Mouse (Mus musculus) liver, adult 2 months (tissue): ENCODE data around the gene Trim24. TPM values are rescaled to one million over a fixed set of nuclear protein-coding genes. Genes with fewer than 3 reads are reported as not detected.
A peak's percentile ranks its signal among the peaks of the same experiment; 100 is the strongest.

Experiments
- DNase-seq: peaks from one replicate; pipeline ENCODE4 v3.0.0-alpha.2; 2011; ENCODE audit warnings: low read depth, low spot score; ENCODE audit errors: extremely low read depth
- H3K27ac ChIP-seq: fragments of 200-500 bp; replicated peaks from 2 replicates; pipeline ENCODE4 v1.5.1; 2012; ENCODE audit warnings: low read depth, mild to moderate bottlenecking, control low read depth, inconsistent platforms, low read length; ENCODE audit not compliant: insufficient read depth
- H3K27me3 ChIP-seq: fragments of 200-500 bp; 2 replicates; pipeline ENCODE4 v1.6.1; 2012; ENCODE audit warnings: mild to moderate bottlenecking, moderate library complexity, low read length, inconsistent platforms; ENCODE audit not compliant: control insufficient read depth, insufficient read depth
- H3K36me3 ChIP-seq: fragments of 200-500 bp; 2 replicates; pipeline ENCODE4 v1.6.1; 2012; ENCODE audit warnings: low read length, inconsistent platforms; ENCODE audit not compliant: control insufficient read depth, insufficient read depth
- H3K4me1 ChIP-seq: fragments of 200-500 bp; 2 replicates; pipeline ENCODE4 v1.6.1; 2011; ENCODE audit warnings: low read length; ENCODE audit not compliant: control insufficient read depth, insufficient read depth
- H3K4me3 ChIP-seq: fragments of 200-500 bp; 2 replicates; pipeline ENCODE4 v1.5.1; 2011; ENCODE audit warnings: low read depth, mild to moderate bottlenecking, control low read depth, low read length, moderate library complexity; ENCODE audit not compliant: insufficient read depth
- H3K79me2 ChIP-seq: fragments of 200-500 bp; 2 replicates; pipeline ENCODE4 v1.6.1; 2012; ENCODE audit warnings: inconsistent platforms, mild to moderate bottlenecking, low read length, moderate library complexity; ENCODE audit not compliant: control insufficient read depth, insufficient read depth
- H3K9ac ChIP-seq: fragments of 200-500 bp; 2 replicates; pipeline ENCODE4 v1.6.1; 2012; ENCODE audit warnings: low read depth, mild to moderate bottlenecking, control low read depth, inconsistent platforms, low read length
- CTCF ChIP-seq: fragments of 200-500 bp; IDR thresholded peaks from 2 replicates; pipeline ENCODE4 v1.5.1; 2011; ENCODE audit warnings: low read depth, low read length, control low read depth
- POLR2A ChIP-seq: fragments of 200-500 bp; IDR thresholded peaks from 2 replicates; pipeline ENCODE4 v1.6.1; 2011; ENCODE audit warnings: low read length, control low read depth; ENCODE audit not compliant: insufficient read depth; ENCODE audit errors: extremely low read depth
- WGBS: fragments of 180-500 bp; shearing (Covaris S2); methylation state at CpG from one replicate; pipeline ENCODE4 v1.1.7; 2018; 5-methylcytosine and 5-hydroxymethylcytosine counted together
- polyA plus RNA-seq: library from polyadenylated mRNA; depleted of rRNA; stranded (reverse); fragments of >200 nt; gene quantifications from 2 replicates; pipeline ENCODE4 v1.2.3, GENCODE M21; 2012
- total RNA-seq: library from RNA; depleted of rRNA; stranded (reverse); fragments of >200 nt; gene quantifications from 2 replicates; pipeline ENCODE4 v1.2.3, GENCODE M21; 2014

The Trim24 gene
- total and polyA plus RNA-seq, 2 experiments = 15.2 to 38.3 TPM

DNA sequence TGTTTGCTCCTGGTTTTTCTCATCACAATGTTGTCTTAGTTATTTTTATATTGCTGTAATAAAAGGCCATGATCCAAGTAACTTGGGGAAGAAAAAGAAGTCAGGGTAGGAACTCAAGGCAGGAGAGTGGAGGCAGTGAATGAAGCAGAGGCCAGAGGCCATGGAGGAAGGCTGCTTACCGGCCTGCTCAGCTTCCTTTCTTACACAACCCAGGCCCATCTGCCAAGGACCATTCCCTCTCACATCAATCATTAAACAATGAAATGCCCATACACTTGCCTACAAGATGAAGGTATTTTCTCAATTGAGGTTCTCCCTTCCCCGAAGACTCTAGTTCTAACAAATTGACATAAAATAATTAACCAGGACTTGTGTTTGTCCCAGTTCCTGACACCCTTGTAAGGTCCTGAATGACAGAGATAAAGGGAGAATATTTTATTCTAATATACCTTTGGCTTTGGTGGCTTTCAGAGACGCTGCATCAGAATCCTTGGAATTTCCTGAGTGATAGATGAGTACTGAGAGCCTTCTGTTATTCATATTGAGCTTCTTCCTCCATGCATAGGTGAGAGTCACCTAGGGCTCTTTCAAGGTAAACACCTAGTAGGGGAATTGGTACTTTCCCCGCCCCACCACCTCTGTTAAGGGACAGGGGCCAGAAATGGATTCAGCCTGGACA lies 13.3 kb upstream of the Trim24 start:
- Histone ChIP-seq H3K9ac (no peak overlapping the region), H3K4me3 (no peak overlapping the region), H3K27ac (no peak overlapping the region), H3K27me3 (no peaks in the 10 kb centered on the region), H3K36me3 (no peaks in the 10 kb centered on the region), H3K79me2 (no peaks in the 10 kb centered on the region), H3K4me1 (peaks cover 3% of the 10 kb centered on the region)
- TF ChIP-seq POLR2A (no peak), CTCF (no peak)
- WGBS = 70% methylated on average over 4 of the region's 4 CpGs
- no peak for DNase-seq

DNA sequence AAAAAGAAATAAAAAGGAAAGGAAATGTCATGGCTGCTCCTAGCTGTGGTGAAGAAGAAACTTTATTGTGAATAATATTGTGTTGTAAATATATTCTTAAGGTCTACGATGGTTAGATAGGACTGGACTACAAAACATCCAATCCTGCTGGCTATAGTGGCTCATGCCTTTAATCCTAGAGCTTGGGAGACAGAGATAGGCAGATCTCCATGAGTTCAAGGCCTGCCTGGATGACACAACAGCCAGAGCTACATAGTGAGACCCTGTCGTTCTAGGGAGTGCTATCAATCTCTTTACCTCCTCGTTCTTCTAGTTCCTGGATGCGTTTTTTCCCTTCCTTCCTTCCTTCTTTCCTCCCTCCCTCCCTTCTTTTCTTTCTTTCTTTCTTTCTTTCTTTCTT lies 12.5 kb upstream of the Trim24 start:
- no peaks in the 10 kb centered on the region for H3K79me2 ChIP-seq
- H3K27ac ChIP-seq = no peak overlapping the region
- H3K9ac ChIP-seq = no peak overlapping the region
- WGBS = 89% methylated on average over 4 of the region's 4 CpGs
- H3K36me3 ChIP-seq = no peaks in the 10 kb centered on the region
- no peak for DNase-seq
- no peak overlapping the region for H3K4me3 ChIP-seq
- H3K4me1 ChIP-seq = peaks cover 2% of the 10 kb centered on the region
- TF ChIP-seq CTCF (no peak), POLR2A (no peak)
- H3K27me3 ChIP-seq = no peaks in the 10 kb centered on the region

GRCm38 (mm10) chr6:37862893-37863292 lies 7.7 kb upstream of the Trim24 start:
- no peak overlapping the region for H3K27ac ChIP-seq
- H3K9ac ChIP-seq = no peak overlapping the region
- no peak overlapping the region for H3K4me3 ChIP-seq
- TF ChIP-seq POLR2A = no peak
- no peak for TF ChIP-seq CTCF
- no peaks in the 10 kb centered on the region for H3K4me1 ChIP-seq
- no peaks in the 10 kb centered on the region for H3K79me2 ChIP-seq
- DNase-seq = no peak
- WGBS = 85% methylated on average over 7 of the region's 7 CpGs
- H3K27me3 ChIP-seq = no peaks in the 10 kb centered on the region
- H3K36me3 ChIP-seq = no peaks in the 10 kb centered on the region

DNA sequence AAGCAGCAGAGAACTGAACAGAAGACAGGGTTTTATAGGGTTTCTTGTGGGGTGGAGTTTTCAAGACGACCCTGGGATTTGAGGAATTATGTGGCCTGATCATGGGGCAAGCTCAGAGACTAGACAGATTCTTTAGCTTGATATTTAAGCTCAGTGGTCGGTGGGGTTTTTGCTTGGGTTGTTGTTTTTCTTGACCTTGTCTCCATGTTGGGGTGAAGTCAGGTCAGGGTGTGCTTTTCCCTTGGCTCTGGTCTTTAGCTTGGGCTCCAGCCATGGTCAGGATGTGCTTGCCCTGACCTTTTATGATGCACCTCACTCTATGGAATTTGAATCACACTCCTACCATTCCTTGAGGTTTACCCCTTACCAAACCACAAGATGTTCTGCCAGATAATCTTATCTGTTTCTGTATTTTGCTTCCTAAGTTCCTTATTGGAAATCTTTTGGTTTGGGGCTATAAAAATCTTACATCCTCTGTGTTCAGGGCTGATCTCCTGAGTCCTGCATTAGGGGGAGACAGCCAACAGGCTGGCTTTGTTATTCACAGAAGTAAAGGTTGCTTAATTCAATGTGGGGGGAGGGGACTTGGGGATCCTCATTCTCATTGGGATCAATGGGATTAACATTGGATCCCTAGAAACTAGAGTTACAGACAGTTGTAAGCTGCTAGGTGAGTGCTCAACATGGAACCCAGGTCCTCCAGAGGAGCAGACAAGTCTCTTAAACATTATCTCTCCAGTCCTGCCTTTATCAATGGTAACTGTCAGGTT lies 6.5 kb upstream of the Trim24 start:
- no peak overlapping the region for H3K27ac ChIP-seq
- DNase-seq = no peak
- H3K27me3 ChIP-seq = no peaks in the 10 kb centered on the region
- 94% methylated on average over 2 of the region's 2 CpGs for whole genome bisulfite sequencing
- H3K4me3 ChIP-seq = no peak overlapping the region
- TF ChIP-seq CTCF = no peak
- TF ChIP-seq POLR2A = no peak
- H3K4me1 ChIP-seq = no peaks in the 10 kb centered on the region
- no peaks in the 10 kb centered on the region for H3K36me3 ChIP-seq
- no peak overlapping the region for H3K9ac ChIP-seq
- no peaks in the 10 kb centered on the region for H3K79me2 ChIP-seq

GRCm38 (mm10) chr6:37871137-37871851 lies 683 bp downstream of the Trim24 start:
- no peaks in the 10 kb centered on the region for H3K36me3 ChIP-seq
- peaks cover 12% of the 10 kb centered on the region; the same call in 1 of the 2 replicates for H3K79me2 ChIP-seq
- peak overlapping the region; percentile 88 for H3K9ac ChIP-seq
- no peaks in the 10 kb centered on the region for H3K4me1 ChIP-seq
- no peaks in the 10 kb centered on the region for H3K27me3 ChIP-seq
- DNase-seq = no peak
- peak overlapping the region; percentile 67 for H3K4me3 ChIP-seq
- peak overlapping the region; percentile 66 for H3K27ac ChIP-seq
- under 1% methylated on average over 67 of the region's 70 CpGs for WGBS
- TF ChIP-seq POLR2A = no peak
- TF ChIP-seq CTCF = no peak
